Mouse (Mus musculus) C2C12 (cell line): Measurements from ENCODE around the gene Taar7b.

Experiments used
- CTCF ChIP-seq: IDR thresholded peaks from one replicate; pipeline ENCODE4 v1.5.1; 2011; ENCODE audit not compliant: control insufficient read depth, insufficient read depth, insufficient read length
- FOSL1 ChIP-seq: IDR thresholded peaks from one replicate; pipeline ENCODE4 v1.8.0; 2011; ENCODE audit warnings: mild to moderate bottlenecking, low read length; ENCODE audit not compliant: poor library complexity, insufficient read depth, severe bottlenecking
- MAX ChIP-seq: IDR thresholded peaks from one replicate; pipeline ENCODE4 v1.6.1; 2011; ENCODE audit warnings: mild to moderate bottlenecking, control low read depth
- USF1 ChIP-seq: IDR thresholded peaks from one replicate; pipeline ENCODE4 v1.6.1; 2011; ENCODE audit warnings: low read depth, mild to moderate bottlenecking, control low read depth, moderate library complexity

DNA sequence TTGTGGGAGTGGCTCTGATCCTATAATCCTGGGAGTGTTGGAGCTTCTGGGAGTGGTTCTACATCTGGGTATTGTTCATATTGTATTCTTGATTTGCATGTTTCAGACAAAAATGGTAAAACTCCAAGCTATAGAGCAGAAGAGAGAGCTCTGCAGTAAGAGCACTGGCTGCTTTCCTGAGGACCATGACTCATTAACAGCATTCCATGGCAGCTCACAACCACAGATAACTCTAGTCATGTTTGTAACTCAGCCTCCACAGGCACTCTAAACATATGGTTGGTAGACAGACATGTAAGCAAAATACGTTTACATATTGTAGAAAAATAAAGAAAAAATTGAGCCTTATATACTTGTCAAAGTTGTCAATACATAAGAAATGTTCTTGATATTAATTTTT lies 6.7 kb downstream of the Taar7b start:
- TF ChIP-seq CTCF (no peak), FOSL1 (no peak), USF1 (no peak), MAX (no peak)
